Mouse (Mus musculus) CH12.LX (cell line): Measurements from ENCODE around the gene Rpa2. TPM values are rescaled to one million over a fixed set of nuclear protein-coding genes. Genes with fewer than 3 reads are reported as not detected.

Experiments used
- DNase-seq: peaks from one replicate; pipeline ENCODE4 v3.0.0-alpha.2; 2013; ENCODE audit errors: extremely low read depth
- H3K27ac ChIP-seq: 2 replicates; pipeline ENCODE4 v1.5.1; 2012; ENCODE audit warnings: low read depth, mild to moderate bottlenecking, control low read depth, moderate library complexity; ENCODE audit not compliant: insufficient read depth
- H3K27me3 ChIP-seq: replicated peaks from 2 replicates; pipeline ENCODE3; 2012; ENCODE audit warnings: inconsistent platforms
- H3K36me3 ChIP-seq, 2 experiments: replicated peaks in 1 of 2; 2 replicates each; pipeline versions ENCODE3 to v1.6.1; 2012; ENCODE audit warnings: inconsistent platforms in 1 of 2, low read length in 1 of 2, mild to moderate bottlenecking in 1 of 2, mixed read lengths in 1 of 2, moderate library complexity in 1 of 2; ENCODE audit not compliant: control insufficient read depth in 1 of 2, insufficient read depth in 1 of 2
- H3K4me1 ChIP-seq, 2 experiments: 2 replicates each; pipeline ENCODE4 v1.6.1; 2012; ENCODE audit warnings: inconsistent platforms in 1 of 2, moderate library complexity in 1 of 2; ENCODE audit not compliant: insufficient read depth in 2 of 2, control insufficient read depth in 1 of 2
- H3K4me2 ChIP-seq: 2 replicates; pipeline ENCODE4 v1.6.1; 2012; ENCODE audit warnings: low read depth, mild to moderate bottlenecking, control low read depth; ENCODE audit not compliant: poor library complexity, insufficient read depth, severe bottlenecking
- H3K4me3 ChIP-seq, 3 experiments: fragments of 150-350 bp in 1 of 3; sonication (generic) in 1 of 3; replicated peaks in 1 of 3; 2 replicates each; pipeline versions ENCODE3 to v1.5.1; 2011 to 2012; ENCODE audit warnings: low read depth in 2 of 3, low read length in 2 of 3, mild to moderate bottlenecking in 2 of 3, moderate library complexity in 2 of 3, control low read depth in 1 of 3, improper control_type of control experiment in 1 of 3, inconsistent platforms in 1 of 3, mixed read lengths in 1 of 3; ENCODE audit not compliant: poor library complexity in 1 of 3
- H3K79me2 ChIP-seq: replicated peaks from 2 replicates; pipeline ENCODE4 v1.6.1; 2012; ENCODE audit warnings: mild to moderate bottlenecking, moderate library complexity; ENCODE audit not compliant: control insufficient read depth, poor library complexity, insufficient read depth, severe bottlenecking; ENCODE audit errors: extremely low read depth
- H3K9ac ChIP-seq: 2 replicates; pipeline ENCODE4 v1.6.1; 2012; ENCODE audit warnings: low read depth, mild to moderate bottlenecking, control low read depth, moderate library complexity; ENCODE audit not compliant: insufficient read depth
- H3K9me3 ChIP-seq: replicated peaks from 2 replicates; pipeline ENCODE3; 2012; ENCODE audit warnings: low read length, inconsistent platforms, mixed read lengths
- E2F4 ChIP-seq: IDR thresholded peaks from 2 replicates; pipeline ENCODE4 v1.6.1; 2011; ENCODE audit warnings: low read depth, low read length, improper control_type of control experiment; ENCODE audit not compliant: insufficient replicate concordance
- KAT2A ChIP-seq: IDR thresholded peaks from 2 replicates; pipeline ENCODE4 v1.6.1; 2012; ENCODE audit warnings: low read length, improper control_type of control experiment, inconsistent platforms; ENCODE audit not compliant: insufficient replicate concordance
- MAFK ChIP-seq: IDR thresholded peaks from 2 replicates; pipeline ENCODE4 v1.6.1; 2011; ENCODE audit warnings: low read length, improper control_type of control experiment; ENCODE audit not compliant: insufficient replicate concordance
- MAZ ChIP-seq: IDR thresholded peaks from 2 replicates; pipeline ENCODE4 v1.6.1; 2012; ENCODE audit warnings: low read depth, mild to moderate bottlenecking, inconsistent platforms, low read length, improper control_type of control experiment, moderate library complexity
- MYC ChIP-seq: IDR thresholded peaks from 2 replicates; pipeline ENCODE4 v1.6.1; 2011; ENCODE audit warnings: low read depth, mild to moderate bottlenecking, improper control_type of control experiment, low read length
- NRF1 ChIP-seq: IDR thresholded peaks from 2 replicates; pipeline ENCODE4 v1.6.1; 2014; ENCODE audit warnings: low read depth, mild to moderate bottlenecking, inconsistent platforms, low read length, improper control_type of control experiment, moderate library complexity
- POLR2A ChIP-seq: IDR thresholded peaks from 2 replicates; pipeline ENCODE4 v1.6.1; 2011; ENCODE audit warnings: low read depth, mild to moderate bottlenecking, improper control_type of control experiment, low read length
- RAD21 ChIP-seq: IDR thresholded peaks from 2 replicates; pipeline ENCODE4 v1.6.1; 2011; ENCODE audit warnings: low read depth, mild to moderate bottlenecking, low read length, improper control_type of control experiment, moderate library complexity
- SIN3A ChIP-seq: IDR thresholded peaks from 2 replicates; pipeline ENCODE4 v1.6.1; 2012; ENCODE audit warnings: low read length, improper control_type of control experiment, inconsistent platforms
- SMC3 ChIP-seq: IDR thresholded peaks from 2 replicates; pipeline ENCODE4 v1.6.1; 2011; ENCODE audit warnings: low read depth, low read length, improper control_type of control experiment
- TCF12 ChIP-seq: IDR thresholded peaks from 2 replicates; pipeline ENCODE4 v1.6.1; 2014; ENCODE audit warnings: low read depth, mild to moderate bottlenecking, inconsistent platforms, low read length, improper control_type of control experiment
- USF1 ChIP-seq: IDR thresholded peaks from 2 replicates; pipeline ENCODE4 v1.6.1; 2014; ENCODE audit warnings: low read depth, mild to moderate bottlenecking, inconsistent platforms, low read length, improper control_type of control experiment
- ZNF384 ChIP-seq: IDR thresholded peaks from 2 replicates; pipeline ENCODE4 v1.6.1; 2012; ENCODE audit warnings: low read depth, low read length, improper control_type of control experiment, inconsistent platforms
- dilution Hi-C: fragments of 300-500 bp; cut with MboI; formaldehyde crosslinking; loops from 2 replicates; pipeline ENCODE4 v1.14.3; 2020; ENCODE audit warnings: low sequenced_read_pairs; ENCODE audit not compliant: extremely low pct_unique_long_range_greater_than_20kb, extremely low pct_ligation_motif_present
- in situ Hi-C: fragments of 300-500 bp; cut with MboI; formaldehyde crosslinking; loops from 3 replicates; pipeline ENCODE4 v1.14.3; 2019; ENCODE audit warnings: low sequenced_read_pairs, low pct_ligation_motif_present, low pct_unique_long_range_greater_than_20kb, mixed read lengths
- polyA plus RNA-seq: library from polyadenylated mRNA; unstranded; fragments of >175 nt; gene quantifications from 2 replicates; pipeline ENCODE4 v1.2.1, GENCODE M21; 2012; ENCODE audit warnings: low read depth; ENCODE audit not compliant: insufficient read length
- total RNA-seq, 2 experiments: library from RNA; depleted of rRNA; stranded (reverse); fragments of 300-350 nt in 1 of 2; fragments of >200 nt in 1 of 2; gene quantifications; 2 replicates each; pipeline ENCODE4 v1.2.3; 2012 to 2014

The Rpa2 gene
- total and polyA plus RNA-seq, 3 experiments, result 80.2 to 142 (median 97.9) TPM

DNA sequence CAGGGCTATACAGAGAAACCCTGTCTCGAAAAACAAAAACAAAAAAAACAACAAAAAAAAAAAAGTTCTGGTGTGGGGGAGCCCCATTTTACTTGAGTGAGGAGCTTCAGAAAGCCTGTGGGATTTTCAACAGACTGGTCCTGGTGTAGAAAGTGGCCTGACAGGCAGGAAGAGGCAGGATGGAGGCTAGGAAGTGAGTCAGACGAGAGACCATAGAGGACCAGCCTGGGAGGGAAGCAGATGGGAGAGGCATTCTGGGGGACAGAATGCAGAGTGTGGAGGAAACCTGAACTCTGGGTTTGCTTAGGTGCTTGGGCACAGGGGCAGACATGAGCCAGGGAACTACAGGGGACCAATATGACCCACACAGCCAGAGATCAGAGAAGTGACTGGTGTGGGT, 48.7 kb downstream of the Rpa2 start:
- no peaks in the 10 kb centered on the region for H3K36me3 ChIP-seq
- H3K4me2 ChIP-seq, result no peak overlapping the region
- no peaks in the 10 kb centered on the region for H3K27me3 ChIP-seq
- no peak for DNase-seq
- H3K4me1 ChIP-seq, result peaks cover 2 to 31% of the 10 kb centered on the region in 2 experiments; a peak in 2 of 4 replicates
- no peaks in the 10 kb centered on the region for H3K79me2 ChIP-seq
- peaks cover 3% of the 10 kb centered on the region for H3K9me3 ChIP-seq
- no peak for TF ChIP-seq SMC3
- no peak for TF ChIP-seq USF1
- TF ChIP-seq MAZ, result no peak
- no peak for TF ChIP-seq KAT2A
- TF ChIP-seq RAD21, result no peak
- TF ChIP-seq SIN3A, result no peak
- no peak for TF ChIP-seq MAFK
- TF ChIP-seq MYC, result no peak
- no peak for TF ChIP-seq TCF12
- H3K27ac ChIP-seq, result no peak overlapping the region
- dilution Hi-C loops, result no loop called here
- H3K4me3 ChIP-seq, result no peak overlapping the region
- H3K9ac ChIP-seq, result no peak overlapping the region
- in situ Hi-C loops, result loop anchor here (5.0 kb wide), 1 partner anchor 40 kb away; no protein-coding TSS in a partner anchor

DNA sequence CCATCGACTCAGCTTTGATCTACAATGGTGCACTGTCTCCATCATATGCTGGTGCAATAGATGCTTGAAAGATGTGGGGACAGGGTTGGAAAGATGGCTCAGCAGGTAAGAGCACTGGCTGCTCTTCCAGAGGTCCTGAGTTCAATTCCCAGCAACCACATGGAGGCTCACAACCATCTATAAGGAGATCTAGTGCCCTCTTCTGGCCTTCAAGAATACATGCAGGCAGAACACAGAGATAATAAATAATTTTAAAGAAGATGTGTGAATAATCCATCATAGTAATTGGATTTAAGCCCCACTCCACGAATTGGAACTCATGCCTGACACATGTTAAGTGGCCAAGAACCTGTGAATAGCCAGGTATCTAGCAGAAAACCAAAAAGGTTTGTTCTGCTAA, 50.3 kb downstream of the Rpa2 start:
- no peak for DNase-seq
- Histone ChIP-seq H3K4me2 (no peak overlapping the region), H3K9me3 (peaks cover 3% of the 10 kb centered on the region), H3K27ac (no peak overlapping the region), H3K27me3 (no peaks in the 10 kb centered on the region), H3K36me3 (no peaks in the 10 kb centered on the region), H3K4me3 (no peak overlapping the region), H3K9ac (no peak overlapping the region), H3K4me1 (peaks cover 2 to 39% of the 10 kb centered on the region in 2 experiments; a peak in 2 of 4 replicates), H3K79me2 (no peaks in the 10 kb centered on the region)
- in situ Hi-C loops, result loop anchor here (5.0 kb wide), 1 partner anchor 41 kb away; no protein-coding TSS in a partner anchor
- dilution Hi-C loops, result no loop called here
- TF ChIP-seq RAD21 (peak; percentile 18), E2F4 (no peak), NRF1 (no peak), POLR2A (no peak), MAFK (no peak), ZNF384 (no peak), SMC3 (peak; percentile 33)
